Mouse (Mus musculus) thymus, postnatal 14 days (tissue): ENCODE measurements around the gene Slc39a12.

Source experiments
- DNase-seq: peaks from one replicate; pipeline ENCODE4 v3.0.0; 2021

Gene Slc39a12

DNA sequence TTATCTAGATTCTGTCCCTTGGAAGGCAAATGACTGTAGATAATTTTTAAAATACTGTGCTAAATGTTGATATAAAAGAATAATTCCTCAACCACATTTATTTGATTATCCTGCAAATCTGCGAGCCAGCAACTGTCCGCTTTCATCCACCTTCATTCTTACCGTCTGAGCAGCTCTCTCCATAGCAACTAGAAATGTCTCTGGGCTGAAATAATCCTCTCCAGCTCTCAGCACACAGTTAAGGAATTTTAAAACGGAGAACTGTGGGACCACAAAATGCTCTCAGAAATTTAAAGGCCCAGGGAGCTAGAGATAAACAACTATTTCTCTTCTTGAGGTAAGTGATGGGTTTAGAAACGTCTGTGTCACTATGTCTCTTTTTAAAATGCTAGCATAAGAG, at the start of gene Slc39a12:
Slc39a12 (plus strand) TSS at position 155 of the 400 bp plus-strand sequence.
- DNase-seq = no peak

DNA sequence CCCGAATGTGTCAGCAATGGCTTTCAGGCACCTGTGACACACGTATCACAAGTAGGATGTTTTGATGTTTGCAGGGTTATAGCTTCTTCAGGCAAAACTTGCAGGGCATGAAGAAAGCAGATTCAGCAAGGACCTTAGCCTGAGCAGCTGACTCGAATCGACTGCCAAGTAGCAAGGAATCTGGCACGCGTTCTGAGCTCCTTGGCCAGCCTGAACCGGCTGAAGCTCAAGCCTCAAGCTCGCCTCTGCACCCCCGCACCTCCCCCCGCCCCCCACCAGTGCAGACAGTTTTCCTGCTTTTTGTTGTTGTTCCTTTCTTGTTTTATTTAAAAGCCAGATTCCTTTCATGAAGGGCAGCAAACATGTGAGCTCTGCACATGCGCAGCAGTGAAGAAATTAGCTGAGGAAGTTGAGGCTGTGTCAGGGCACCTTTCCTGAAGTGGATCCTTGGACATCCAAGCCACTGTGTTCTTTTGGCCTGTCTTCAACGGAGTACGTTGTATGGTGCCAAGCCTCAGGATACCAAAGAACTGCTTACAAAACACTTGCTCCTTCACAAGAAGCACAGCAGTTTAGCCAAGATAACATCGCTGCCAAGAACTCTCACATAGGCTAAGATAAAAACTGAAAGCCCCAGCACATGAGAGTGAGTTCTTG, 46.3 kb upstream of the Slc39a12 start:
- no peak for DNase-seq

- no peak for DNase-seq
Measured at GRCm38 (mm10) chr2:14342309-14342839, 45.7 kb upstream of the Slc39a12 start.

DNA sequence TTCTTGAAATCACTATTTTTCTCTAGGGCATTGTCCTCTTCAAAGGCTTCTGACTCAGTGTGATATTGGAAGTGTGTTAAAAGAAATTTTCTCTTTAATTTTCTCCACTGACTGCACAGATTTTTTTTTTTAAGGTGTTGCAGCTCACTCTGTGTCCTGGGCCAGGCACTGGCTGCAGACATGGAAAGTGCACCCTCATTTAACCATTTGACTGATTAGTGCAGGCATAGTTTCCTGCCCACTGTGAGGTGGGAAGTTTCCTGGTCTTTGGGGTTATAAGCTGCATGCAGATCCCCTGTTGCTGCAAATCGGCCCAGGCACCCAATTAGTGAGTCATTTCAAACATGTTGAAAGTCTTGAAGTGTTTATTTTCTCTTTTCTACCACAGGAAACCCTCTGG, 740 bp downstream of the Slc39a12 start:
- DNase-seq = no peak

GRCm38 (mm10) chr2:14390900-14391299, 2.8 kb downstream of the Slc39a12 start:
- no peak for DNase-seq

DNA sequence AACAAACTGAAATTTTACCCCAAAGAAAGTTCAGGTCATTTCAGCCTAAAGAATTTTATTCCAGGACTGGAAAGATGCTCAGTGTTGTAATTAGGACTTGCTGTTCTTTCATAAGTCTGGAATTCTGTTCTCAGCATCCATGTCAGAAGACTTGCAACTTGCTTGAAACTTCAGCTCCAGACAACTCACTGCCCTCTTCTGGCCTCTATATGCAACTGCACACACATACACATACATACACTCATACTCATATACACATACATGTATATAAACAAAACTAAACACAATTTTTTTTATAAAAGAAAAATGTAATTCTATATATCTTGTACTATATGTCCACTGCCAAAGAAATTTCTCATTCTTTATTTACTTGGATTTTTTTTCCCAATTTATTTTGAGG, 14.9 kb downstream of the Slc39a12 start:
- DNase-seq = no peak

GRCm38 (mm10) chr2:14428987-14429386, 40.9 kb downstream of the Slc39a12 start:
- no peak for DNase-seq

GRCm38 (mm10) chr2:14447322-14447721, 59.2 kb downstream of the Slc39a12 start:
- DNase-seq = no peak

DNA sequence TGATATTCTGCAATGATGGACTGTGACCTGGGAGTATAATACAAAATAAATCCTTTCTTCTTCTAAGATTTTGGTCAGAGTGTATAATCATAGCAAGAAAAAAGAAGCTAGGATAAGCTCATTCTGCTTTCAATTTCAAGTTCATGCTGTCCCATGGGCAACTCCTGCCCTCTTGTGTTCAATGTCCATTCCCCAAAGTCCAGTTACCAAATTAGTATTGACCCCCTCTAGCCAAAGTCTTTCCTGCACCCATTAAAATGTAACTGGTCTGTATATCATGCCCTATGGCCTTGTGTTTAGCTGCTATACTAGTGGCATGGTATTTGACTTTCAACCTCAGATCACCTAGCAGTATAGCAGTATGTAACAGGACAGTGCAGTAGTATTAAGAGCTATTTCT, 62.8 kb downstream of the Slc39a12 start:
- no peak for DNase-seq

DNA sequence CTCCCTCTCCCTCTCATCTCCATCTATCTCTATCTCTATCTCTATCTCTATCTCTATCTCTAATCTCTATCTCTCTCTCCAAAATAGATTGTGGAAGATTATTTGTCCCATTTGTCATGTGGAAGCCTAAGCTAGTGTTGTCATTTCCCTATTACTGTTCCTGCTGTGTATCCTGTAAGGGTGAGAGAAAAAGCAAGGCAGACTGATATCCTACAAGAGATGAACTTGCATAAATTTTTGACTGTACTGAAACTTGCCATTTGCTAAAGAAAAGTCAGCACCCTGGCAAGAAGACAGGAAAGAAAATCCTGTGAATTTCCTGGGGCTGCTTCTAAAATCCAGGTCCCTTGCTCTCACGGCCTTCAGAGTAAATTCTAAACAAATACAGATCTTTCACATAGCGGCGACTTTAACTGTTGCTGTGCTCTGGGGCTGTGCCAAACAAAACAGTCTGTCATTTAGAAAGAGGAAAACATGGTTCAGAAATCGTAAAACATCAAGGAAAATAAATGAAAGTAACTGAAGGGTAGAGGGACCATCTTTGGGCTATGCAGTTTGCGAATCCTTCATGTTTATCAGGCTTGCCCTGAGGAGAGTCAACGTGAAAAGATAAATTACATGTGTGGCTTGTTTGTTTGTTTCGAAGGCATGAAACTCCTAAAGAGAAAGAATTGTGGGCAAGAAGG, 67.0 kb downstream of the Slc39a12 start:
- no peak for DNase-seq

DNA sequence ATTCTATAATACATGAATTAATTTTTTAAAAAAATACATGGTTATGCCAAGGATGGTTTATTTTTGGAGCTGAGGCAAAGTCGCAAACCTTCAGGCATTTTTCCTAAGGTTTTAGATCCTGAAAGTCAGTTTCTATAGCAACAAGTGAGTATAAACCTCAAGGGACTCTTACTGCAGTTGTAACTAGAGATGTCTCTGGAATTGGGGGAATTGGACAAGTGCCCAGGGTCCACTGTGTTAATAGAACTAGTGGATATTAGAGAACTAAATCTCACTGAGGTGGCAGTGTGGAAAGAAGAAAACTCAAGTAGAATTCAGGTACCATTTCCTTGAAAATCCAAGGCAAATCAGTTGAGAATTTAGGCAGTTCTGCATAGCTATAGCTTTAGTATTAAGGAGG, 76.3 kb downstream of the Slc39a12 start:
- DNase-seq = no peak

- DNase-seq = no peak
Measured at GRCm38 (mm10) chr2:14494132-14494531, 106.0 kb downstream of the Slc39a12 start.

DNA sequence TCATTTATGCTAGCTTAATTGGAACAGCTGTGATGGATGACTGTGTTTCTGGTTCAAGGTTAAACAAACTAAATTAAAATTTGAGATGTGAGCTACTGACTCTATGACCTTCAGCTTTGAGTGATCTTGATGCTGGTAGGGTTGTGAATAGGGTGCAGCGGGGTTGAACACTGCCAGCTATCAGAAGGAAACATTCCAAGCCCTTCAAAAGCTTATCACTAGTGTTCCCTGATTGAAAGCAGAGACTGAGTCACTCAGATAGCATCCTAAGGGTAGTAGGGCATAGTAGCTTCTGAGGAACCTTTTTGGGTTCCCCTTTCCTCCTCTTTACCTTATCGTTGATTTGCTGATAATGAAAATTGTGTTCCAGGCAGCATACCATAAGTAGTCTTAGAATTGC, 108.0 kb downstream of the Slc39a12 start:
- DNase-seq = no peak

- DNase-seq = no peak
Measured at GRCm38 (mm10) chr2:14502482-14502881, 114.4 kb downstream of the Slc39a12 start.

- no peak for DNase-seq
Measured at GRCm38 (mm10) chr2:14518237-14518636, 130.1 kb downstream of the Slc39a12 start.

DNA sequence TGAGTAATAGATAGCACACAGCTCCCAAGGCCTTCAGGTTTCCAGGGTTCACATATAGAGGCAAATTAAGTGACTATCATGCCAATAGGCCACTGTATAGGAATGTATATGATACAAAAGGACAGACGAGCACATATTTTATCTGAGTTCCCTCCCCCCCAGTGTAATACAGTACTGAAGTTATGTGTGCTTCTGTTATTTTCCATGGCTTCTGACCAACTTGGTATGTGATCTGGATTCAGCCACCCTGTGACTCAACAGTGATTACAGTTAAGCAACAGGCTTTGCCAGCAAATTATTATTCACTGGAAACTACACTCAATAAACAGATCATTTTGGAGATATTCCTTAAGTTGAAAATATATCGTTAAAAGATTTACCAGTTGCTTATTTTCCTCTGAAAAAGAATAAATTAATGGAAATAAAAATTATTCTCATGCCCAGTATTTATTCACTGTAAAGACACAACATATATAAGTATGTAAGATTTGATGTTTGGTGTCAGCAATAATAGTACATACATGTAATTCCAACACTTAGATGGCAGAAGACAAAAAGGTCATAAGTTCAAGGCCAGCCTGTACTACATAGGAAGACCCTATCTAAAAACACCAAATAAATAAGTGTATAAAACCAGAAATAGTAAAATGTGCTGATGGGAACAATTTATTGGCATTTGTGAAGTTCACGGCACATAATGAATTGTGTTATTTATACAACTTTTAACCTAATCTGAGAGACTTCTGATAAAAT, 146.4 kb downstream of the Slc39a12 start:
- no peak for DNase-seq

DNA sequence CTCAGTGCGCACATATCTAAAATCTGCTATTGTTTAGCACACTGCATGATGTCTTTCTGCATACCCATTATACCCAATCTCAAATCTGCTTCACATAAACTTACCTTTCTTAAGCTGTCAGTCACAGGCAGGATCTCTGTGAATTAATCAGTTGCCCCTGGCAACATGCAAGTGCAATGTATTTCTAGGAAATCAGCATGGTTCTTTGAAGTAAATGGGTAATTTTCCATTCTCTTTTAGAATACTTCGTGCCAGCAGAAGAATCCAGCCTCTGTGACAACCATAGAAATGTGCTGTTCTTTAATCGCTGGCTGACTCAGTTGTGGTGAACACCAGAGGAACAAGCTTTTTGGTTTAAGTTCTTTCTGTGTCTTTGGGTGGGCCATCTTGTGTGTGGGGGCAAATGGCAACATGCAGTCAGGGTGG, 147.1 kb downstream of the Slc39a12 start:
- DNase-seq = no peak

- no peak for DNase-seq
Measured at GRCm38 (mm10) chr2:14537781-14538180, 149.7 kb downstream of the Slc39a12 start.

GRCm38 (mm10) chr2:14543355-14543754, 155.2 kb downstream of the Slc39a12 start:
- no peak for DNase-seq

- no peak for DNase-seq
Measured at GRCm38 (mm10) chr2:14543773-14544172, 155.7 kb downstream of the Slc39a12 start.
